Mouse (Mus musculus) intestine, embryonic 16.5 days (tissue): Measurements from ENCODE around the gene Slc39a7. TPM values are rescaled to one million over a fixed set of nuclear protein-coding genes. Genes with fewer than 3 reads are reported as not detected.
"Not testable (repeated sequence)": the region's sequence is repeated elsewhere in the genome, so short reads cannot be mapped to it uniquely, and the experiment has no call there.

Experiments used
- ATAC-seq: fragments of 200-750 bp; cut with Nextera tagmentation; 2 replicates; pipeline ENCODE4 v1.8.0; 2017; ENCODE audit warnings: moderate TSS enrichment, moderate library complexity
- H3K27ac ChIP-seq: fragments of 300-500 bp; sonication (generic); 2 replicates; pipeline ENCODE4 v1.5.1; 2014; ENCODE audit warnings: mild to moderate bottlenecking, low read length
- H3K27me3 ChIP-seq: fragments of 300-500 bp; sonication (generic); replicated peaks from 2 replicates; pipeline ENCODE4 v1.6.1; 2014; ENCODE audit warnings: low read length, control low read depth, mixed read lengths; ENCODE audit not compliant: control insufficient read depth, insufficient read depth
- H3K36me3 ChIP-seq: fragments of 300-500 bp; sonication (generic); 2 replicates; pipeline ENCODE4 v1.6.1; 2014; ENCODE audit warnings: low read length, control low read depth; ENCODE audit not compliant: control insufficient read depth, insufficient read depth
- H3K4me1 ChIP-seq: fragments of 300-500 bp; sonication (generic); 2 replicates; pipeline ENCODE4 v1.6.1; 2014; ENCODE audit warnings: low read length, control low read depth, mixed read lengths; ENCODE audit not compliant: control insufficient read depth, insufficient read depth
- H3K4me2 ChIP-seq: fragments of 300-500 bp; sonication (generic); 2 replicates; pipeline ENCODE4 v1.6.1; 2014; ENCODE audit warnings: low read depth, low read length, control low read depth
- H3K4me3 ChIP-seq: fragments of 300-500 bp; sonication (generic); 2 replicates; pipeline ENCODE4 v1.5.1; 2014; ENCODE audit warnings: mild to moderate bottlenecking, low read length
- H3K9ac ChIP-seq: fragments of 300-500 bp; sonication (generic); 2 replicates; pipeline ENCODE4 v1.6.1; 2014; ENCODE audit warnings: low read depth, low read length
- H3K9me3 ChIP-seq: fragments of 300-500 bp; sonication (generic); 2 replicates; pipeline ENCODE4 v1.6.1; 2016; ENCODE audit warnings: low read length, control low read depth; ENCODE audit not compliant: control insufficient read depth
- WGBS: fragments of 180-500 bp; shearing (Covaris S2); extraction: QIAGEN DNeasy Blood & Tissue Kit; methylation state at CpG from one replicate; pipeline ENCODE4 v1.1.7; 2014; 5-methylcytosine and 5-hydroxymethylcytosine counted together
- polyA plus RNA-seq: library from polyadenylated mRNA; unstranded; fragments of >200 nt; fragmentation: Nextera tagmentation; extraction: Ambion mirVana; gene quantifications from 2 replicates; pipeline ENCODE4 v1.2.1, GENCODE M21; 2015

Gene Slc39a7
- polyA plus RNA-seq, 1 experiment from 2014 or later = 176 TPM

DNA sequence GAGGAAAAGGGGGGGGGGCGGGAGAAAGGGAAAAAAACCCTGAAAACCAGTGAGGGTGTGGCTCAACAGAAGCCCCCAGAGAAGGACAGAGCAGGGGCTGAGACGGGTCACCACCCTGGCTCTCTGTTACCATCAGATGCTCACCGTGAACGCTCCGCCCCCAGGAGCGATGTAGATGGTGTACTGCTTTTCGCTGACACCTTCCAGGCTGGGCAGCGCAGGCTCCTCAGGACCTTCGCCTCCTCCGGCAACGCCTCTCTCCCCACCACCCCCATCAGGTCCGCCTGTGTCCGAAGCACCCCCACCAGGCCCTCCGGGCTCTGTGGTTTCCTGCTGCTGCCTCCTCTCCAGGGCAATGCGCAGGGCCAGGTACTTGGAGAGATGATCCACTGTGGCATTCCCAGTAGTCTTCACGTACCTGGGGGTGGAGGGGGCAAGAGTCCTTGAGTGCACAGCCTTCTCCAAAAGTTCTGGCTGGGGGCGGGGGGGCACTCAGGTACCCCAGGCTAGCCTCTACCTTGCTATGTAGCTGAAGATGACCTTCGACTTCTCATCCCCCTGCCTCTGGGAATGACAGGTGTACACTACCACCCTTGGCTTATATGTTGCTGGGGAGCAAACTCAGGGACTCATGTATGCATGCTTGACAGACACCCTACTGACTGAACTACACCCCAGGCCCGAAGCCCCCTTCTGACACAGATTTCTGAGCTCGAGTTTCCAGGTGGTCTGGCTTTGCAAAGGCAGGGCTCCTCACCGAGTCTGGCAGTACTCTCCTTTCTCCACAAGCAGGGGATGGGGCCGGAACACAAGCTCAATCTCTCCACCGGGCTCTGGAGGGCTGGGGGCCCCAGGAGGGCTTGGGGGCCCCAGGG lies 9.7 kb downstream of the Slc39a7 start:
- no peak overlapping the region for H3K4me2 ChIP-seq
- no peak overlapping the region for H3K4me3 ChIP-seq
- H3K4me1 ChIP-seq = peaks cover 16% of the 10 kb centered on the region
- no peak overlapping the region for H3K27ac ChIP-seq
- H3K27me3 ChIP-seq = no peaks in the 10 kb centered on the region
- 0 out of 2 replicates have a peak, but pooled peaks cover 7% of the 10 kb centered on the region for H3K9me3 ChIP-seq
- WGBS = 94% methylated on average over 22 of the region's 23 CpGs
- H3K9ac ChIP-seq = no peak overlapping the region
- ATAC-seq = no peak
- peaks cover 18% of the 10 kb centered on the region for H3K36me3 ChIP-seq

DNA sequence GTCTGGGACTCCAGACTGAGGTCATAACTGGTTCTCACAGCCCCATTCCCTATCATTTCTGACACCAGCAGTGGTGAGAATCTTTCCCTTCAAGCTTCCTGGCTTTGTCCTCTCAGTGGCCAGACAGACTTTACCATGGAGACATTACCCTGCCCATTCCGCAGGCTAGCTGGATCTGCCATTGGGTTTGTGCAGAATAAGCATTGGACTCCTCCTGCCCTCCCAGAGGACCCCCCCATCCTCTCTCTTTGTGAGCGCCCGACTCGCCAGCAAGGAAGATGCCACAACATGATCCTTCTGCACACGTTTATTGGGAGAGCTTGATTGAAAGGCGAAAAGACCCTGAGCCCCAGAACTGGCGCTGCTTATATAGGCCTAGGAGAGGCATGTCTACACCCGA lies 18.0 kb downstream of the Slc39a7 start:
- no peak overlapping the region for H3K27ac ChIP-seq
- no peaks in the 10 kb centered on the region for H3K9me3 ChIP-seq
- ATAC-seq = no peak
- H3K4me2 ChIP-seq = no peak overlapping the region
- no peaks in the 10 kb centered on the region for H3K27me3 ChIP-seq
- H3K4me1 ChIP-seq = no peaks in the 10 kb centered on the region
- no peak overlapping the region for H3K9ac ChIP-seq
- no peak overlapping the region for H3K4me3 ChIP-seq
- no peaks in the 10 kb centered on the region for H3K36me3 ChIP-seq
- WGBS = 93% methylated on average over 8 of the region's 8 CpGs

DNA sequence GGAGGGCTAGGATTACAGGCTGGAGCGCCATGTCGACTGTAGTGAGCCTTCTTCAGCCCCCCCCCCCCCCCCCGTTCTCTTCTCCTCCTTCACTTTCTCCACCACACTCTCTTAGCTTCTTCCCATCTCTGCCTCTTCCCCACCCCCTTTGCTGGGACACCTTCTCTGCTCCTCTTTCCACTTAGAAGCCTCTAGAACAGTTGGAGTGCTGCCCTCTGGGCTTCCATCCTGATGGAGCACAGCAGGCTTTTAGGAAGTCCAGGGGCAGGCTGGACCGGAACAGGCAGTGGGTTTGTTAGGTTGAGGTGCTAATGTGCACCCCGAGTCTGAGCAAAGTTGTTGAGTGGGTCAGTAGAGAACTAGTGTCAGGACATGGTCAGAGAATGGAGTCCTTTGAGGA lies 21.3 kb downstream of the Slc39a7 start:
- H3K9ac ChIP-seq = no peak overlapping the region
- WGBS = 77% methylated on average over 5 of the region's 5 CpGs
- no peak overlapping the region for H3K4me2 ChIP-seq
- no peak for ATAC-seq
- H3K36me3 ChIP-seq = no peaks in the 10 kb centered on the region
- H3K9me3 ChIP-seq = no peaks in the 10 kb centered on the region
- no peaks in the 10 kb centered on the region for H3K4me1 ChIP-seq
- no peak overlapping the region for H3K4me3 ChIP-seq
- H3K27me3 ChIP-seq = no peaks in the 10 kb centered on the region
- H3K27ac ChIP-seq = no peak overlapping the region

DNA sequence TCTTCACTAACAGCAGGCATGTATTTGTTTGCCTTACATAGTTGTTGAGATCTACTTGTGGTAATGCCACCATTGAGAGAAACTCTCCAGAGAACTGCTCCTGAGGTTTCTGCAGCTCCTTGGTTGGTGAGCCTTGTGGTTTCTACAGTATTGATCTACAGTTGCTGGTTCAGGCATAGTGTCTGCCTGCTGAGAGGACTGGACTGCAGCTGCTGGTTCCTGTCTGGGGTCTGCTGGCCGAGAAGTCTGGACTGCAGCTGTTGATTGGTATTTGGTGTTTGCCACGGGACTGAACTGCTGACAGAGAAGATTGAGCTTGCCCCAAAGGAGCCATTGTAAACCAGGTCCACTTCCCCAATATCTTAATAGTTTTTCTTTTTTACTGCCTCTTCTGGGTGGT lies 24.9 kb downstream of the Slc39a7 start:
- Histone ChIP-seq H3K27me3 (no peaks in the 10 kb centered on the region), H3K36me3 (no peaks in the 10 kb centered on the region), H3K27ac (no peak overlapping the region), H3K9me3 (no peaks in the 10 kb centered on the region), H3K4me2 (no peak overlapping the region), H3K9ac (no peak overlapping the region), H3K4me3 (no peak overlapping the region), H3K4me1 (no peaks in the 10 kb centered on the region)
- ATAC-seq = no peak
- 50% methylated on average over 2 of the region's 2 CpGs for WGBS

DNA sequence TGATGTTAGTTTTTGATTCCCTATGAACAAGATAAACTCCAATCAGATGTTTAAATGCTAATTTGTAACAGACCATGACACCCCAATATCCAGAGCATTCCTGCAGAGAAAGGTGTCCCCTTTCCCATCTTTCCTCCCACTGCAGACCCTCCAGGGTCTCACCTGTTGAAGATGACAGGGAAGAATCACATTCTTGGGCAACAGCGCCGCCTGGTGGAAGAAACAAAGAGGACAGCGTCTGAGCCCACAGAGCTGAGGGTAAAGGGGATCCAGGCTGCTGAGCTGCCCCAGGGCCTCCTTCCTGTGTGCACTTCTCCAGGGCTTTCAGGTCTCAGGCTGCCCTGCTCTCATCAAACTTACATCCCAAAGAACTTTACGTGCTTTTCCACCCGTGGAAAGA lies 28.1 kb downstream of the Slc39a7 start:
- Histone ChIP-seq H3K4me2 (no peak overlapping the region), H3K4me3 (no peak overlapping the region), H3K27me3 (0 out of 2 replicates have a peak, but pooled peaks cover 3% of the 10 kb centered on the region), H3K36me3 (no peaks in the 10 kb centered on the region), H3K27ac (no peak overlapping the region), H3K9me3 (no peaks in the 10 kb centered on the region), H3K9ac (no peak overlapping the region), H3K4me1 (no peaks in the 10 kb centered on the region)
- no peak for ATAC-seq
- 5% methylated on average over 5 of the region's 5 CpGs for WGBS

DNA sequence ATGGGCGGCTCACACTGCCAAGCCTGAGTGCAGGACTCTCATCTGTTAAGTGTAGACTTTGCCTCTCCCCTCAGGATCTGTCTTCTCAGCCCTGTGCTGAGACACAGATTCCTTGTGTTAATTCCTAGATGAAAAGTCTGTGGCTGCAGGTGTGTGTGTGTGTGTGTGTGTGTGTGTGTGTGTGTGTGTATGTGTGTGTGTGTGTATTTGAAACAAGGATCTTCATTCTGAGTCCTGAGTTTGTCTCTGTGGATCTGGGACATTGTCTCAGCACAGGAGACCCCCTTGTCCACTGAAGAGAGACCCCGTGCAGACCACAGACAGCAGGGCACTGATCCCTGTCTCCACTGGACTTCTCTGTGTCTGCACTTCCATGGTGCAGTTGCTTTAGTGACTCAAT lies 30.7 kb downstream of the Slc39a7 start:
- not testable (repeated sequence) for H3K27me3 ChIP-seq, H3K27ac ChIP-seq, ATAC-seq, H3K9me3 ChIP-seq, H3K36me3 ChIP-seq, H3K4me1 ChIP-seq, H3K4me3 ChIP-seq
- WGBS = 49% methylated on average over 2 of the region's 2 CpGs
- 0 out of 2 replicates have a peak overlapping the region, but pooled peaks have one; percentile 55 for H3K9ac ChIP-seq
- peak overlapping the region; percentile 94; the same call in 1 of the 2 replicates for H3K4me2 ChIP-seq

DNA sequence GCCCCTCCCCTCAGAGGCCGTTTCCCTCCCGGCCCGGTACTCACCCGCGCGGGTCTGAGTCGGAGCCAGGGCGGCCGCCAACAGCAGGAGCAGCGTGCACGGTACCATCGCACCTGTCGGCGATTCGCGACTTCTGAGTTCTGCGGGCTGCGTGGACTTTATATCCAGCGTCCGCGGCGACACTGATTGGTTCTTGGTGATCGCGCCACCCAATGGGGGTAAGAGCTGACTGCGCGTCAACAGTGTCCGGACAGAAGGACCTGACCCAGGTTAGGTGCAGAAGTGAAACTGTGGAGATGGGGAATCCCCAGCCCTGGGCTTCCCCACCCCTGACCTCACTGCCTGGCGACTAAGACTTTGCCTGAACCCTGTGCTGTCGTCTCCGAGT lies 31.3 kb downstream of the Slc39a7 start, which contains the start of gene H2-K1:
Gene H2-K1 (minus strand): TSS at position 198 of the 388 bp plus-strand sequence.
- H3K4me1 ChIP-seq = no peaks in the 10 kb centered on the region
- 0% methylated on average over 30 of the region's 30 CpGs for WGBS
- no peaks in the 10 kb centered on the region for H3K36me3 ChIP-seq
- no peaks in the 10 kb centered on the region for H3K9me3 ChIP-seq
- peak within 1 kb of the TSS; percentile 28 for H3K27ac ChIP-seq
- peak within 1 kb of the TSS; percentile 94 for H3K4me2 ChIP-seq
- peak within 1 kb of the TSS; percentile 70 for H3K9ac ChIP-seq
- H3K4me3 ChIP-seq = peak within 1 kb of the TSS; percentile 61
- peak; percentile 98 for ATAC-seq
- H3K27me3 ChIP-seq = 0 out of 2 replicates have a peak, but pooled peaks cover 3% of the 10 kb centered on the region

DNA sequence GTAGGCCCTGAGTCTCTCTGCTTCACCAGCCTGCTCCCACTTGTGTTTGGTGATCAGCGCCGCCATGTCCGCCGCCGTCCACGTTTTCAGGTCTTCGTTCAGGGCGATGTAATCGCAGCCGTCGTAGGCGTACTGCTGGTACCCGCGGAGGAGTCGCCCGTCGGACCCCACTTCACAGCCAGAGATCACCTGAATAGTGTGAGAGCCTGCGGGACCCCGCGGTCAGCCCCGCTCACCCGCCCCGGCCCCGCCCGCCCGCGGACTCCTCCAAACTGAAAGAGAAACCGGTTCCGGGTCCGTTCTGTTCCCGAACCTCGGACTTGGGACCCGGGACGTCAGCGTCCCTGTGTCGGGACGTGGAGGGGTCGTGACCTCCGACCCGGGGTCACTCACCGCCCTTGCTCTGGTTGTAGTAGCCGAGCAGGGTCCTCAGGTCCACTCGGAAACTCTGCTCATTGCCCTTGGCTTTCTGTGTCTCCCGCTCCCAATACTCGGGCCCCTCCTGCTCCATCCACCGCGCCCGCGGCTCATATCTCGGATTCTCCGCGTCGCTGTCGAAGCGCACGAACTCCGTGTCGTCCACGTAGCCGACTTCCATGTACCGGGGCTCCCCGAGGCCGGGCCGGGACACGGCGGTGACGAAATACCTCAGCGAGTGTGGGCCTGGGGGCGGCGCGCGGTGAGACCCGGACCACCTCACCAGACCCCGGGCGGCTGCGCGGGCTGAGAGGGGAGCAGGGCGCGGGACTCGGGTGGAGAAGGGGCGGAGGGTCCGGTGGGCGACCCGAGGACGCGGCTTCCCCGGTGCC lies 31.9 kb downstream of the Slc39a7 start:
- Histone ChIP-seq H3K9me3 (no peaks in the 10 kb centered on the region), H3K4me2 (peak overlapping the region; percentile 94), H3K4me3 (peak overlapping the region; percentile 61), H3K4me1 (no peaks in the 10 kb centered on the region), H3K27ac (peak overlapping the region; percentile 11; the same call in 1 of the 2 replicates), H3K27me3 (0 out of 2 replicates have a peak, but pooled peaks cover 3% of the 10 kb centered on the region), H3K36me3 (no peaks in the 10 kb centered on the region), H3K9ac (peak overlapping the region; percentile 70)
- 2% methylated on average over 87 of the region's 87 CpGs for WGBS
- ATAC-seq = peak; percentile 57

DNA sequence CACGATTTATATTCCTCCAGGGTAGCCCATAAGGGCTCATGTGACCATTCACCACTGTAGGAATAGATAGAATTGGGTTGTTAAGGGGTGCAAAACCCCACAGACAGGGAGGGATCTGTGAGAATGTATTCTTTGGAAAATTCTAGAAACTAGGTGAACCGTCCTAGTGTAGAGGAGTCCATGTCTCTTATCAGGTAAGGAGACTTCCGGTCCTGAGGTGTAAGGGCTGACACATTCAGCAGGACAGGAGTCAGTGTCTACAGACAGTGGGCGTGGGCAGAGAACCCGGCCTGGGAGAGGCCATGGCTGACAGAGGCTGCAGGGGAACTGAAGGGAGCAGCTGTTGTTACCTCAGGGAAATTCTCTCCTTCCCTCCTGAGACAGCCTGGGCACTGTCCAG lies 32.8 kb downstream of the Slc39a7 start:
- not testable (repeated sequence) for ATAC-seq, H3K4me3 ChIP-seq, H3K36me3 ChIP-seq, H3K4me2 ChIP-seq, H3K9ac ChIP-seq, H3K27me3 ChIP-seq, H3K4me1 ChIP-seq, H3K9me3 ChIP-seq, H3K27ac ChIP-seq
- WGBS = 45% methylated on average over 5 of the region's 5 CpGs
